ENCODE assay signal across 13 mouse cellular contexts in genomic region chr4:125194722-125195380, GRCm38 (mm10).
DNase-seq lines count a peak whose midpoint lies in the region; ATAC-seq and TF ChIP-seq lines count a peak whose summit lies in the region.
"Had no signal": no experiment of that assay in that cellular context is flagged by ENCODE, and none has a peak within 500 bp of the region (broad histone marks: within the 10 kb centered on the region; RNA-seq: fewer than 3 reads in every experiment).

No protein-coding gene starts in this region.

- 29% methylated on average over 12 of the region's 12 CpGs for WGBS in embryonic facial prominence, embryonic 11.5 days
- 27% methylated on average over 12 of the region's 12 CpGs for WGBS in embryonic facial prominence, embryonic 10.5 days
- 24% methylated on average over 12 of the region's 12 CpGs for WGBS in midbrain, embryonic 12.5 days
- 21% methylated on average over 12 of the region's 12 CpGs for WGBS in midbrain, postnatal 0 days
- 8% methylated on average over 12 of the region's 12 CpGs for WGBS in forebrain, postnatal 0 days
- 41% methylated on average over 12 of the region's 12 CpGs for WGBS in lung, adult 2 months
- 45% methylated on average over 12 of the region's 12 CpGs for WGBS in liver, postnatal 0 days (ENCODE audit: insufficient replicate concordance)

- no peak overlapping the region for H3K27ac ChIP-seq in embryonic facial prominence, embryonic 11.5 days (replicated peaks; ENCODE audit: low read depth, low read length)
- no peak overlapping the region for H3K27ac ChIP-seq in embryonic facial prominence, embryonic 10.5 days (replicated peaks)
- no peak overlapping the region for H3K27ac ChIP-seq in midbrain, embryonic 12.5 days (replicated peaks)
- no peak overlapping the region for H3K27ac ChIP-seq in midbrain, postnatal 0 days (ENCODE audit: low read depth, low read length)
- H3K27ac ChIP-seq in forebrain, postnatal 0 days (ENCODE audit: low read depth, low read length), result peak overlapping the region; percentile 69
- no peak overlapping the region for H3K27ac ChIP-seq in liver, postnatal 0 days (ENCODE audit: low read depth)
- H3K27ac ChIP-seq: embryonic facial prominence, embryonic 13.5 days had no signal

- peaks cover 5% of the 10 kb centered on the region; the same call in 1 of the 2 replicates for H3K27me3 ChIP-seq in embryonic facial prominence, embryonic 11.5 days (ENCODE audit: control insufficient read depth, insufficient read depth, low read length)
- peaks cover 85% of the 10 kb centered on the region for H3K27me3 ChIP-seq in embryonic facial prominence, embryonic 10.5 days (replicated peaks; ENCODE audit: low read depth, poor library complexity, severe bottlenecking)
- peaks cover 50% of the 10 kb centered on the region for H3K27me3 ChIP-seq in midbrain, embryonic 12.5 days
- 0 out of 2 replicates have a peak, but pooled peaks cover 3% of the 10 kb centered on the region for H3K27me3 ChIP-seq in midbrain, postnatal 0 days (ENCODE audit: insufficient read depth, low read length)
- no peaks in the 10 kb centered on the region; the same call in 1 of the 2 replicates for H3K27me3 ChIP-seq in forebrain, postnatal 0 days (ENCODE audit: insufficient read depth, low read length)
- H3K27me3 ChIP-seq in liver, postnatal 0 days (ENCODE audit: insufficient read depth, low read length), result peaks cover 3% of the 10 kb centered on the region; the same call in 1 of the 2 replicates

- TF ChIP-seq EP300 in liver, postnatal 0 days (IDR thresholded peaks at IDR 0.05; ENCODE audit: low read depth), result no peak

- H3K9me3 ChIP-seq in embryonic facial prominence, embryonic 11.5 days (replicated peaks; ENCODE audit: control insufficient read depth, low read length), result no peaks in the 10 kb centered on the region
- H3K9me3 ChIP-seq in embryonic facial prominence, embryonic 10.5 days, result no peaks in the 10 kb centered on the region
- no peaks in the 10 kb centered on the region for H3K9me3 ChIP-seq in midbrain, embryonic 12.5 days
- H3K9me3 ChIP-seq in midbrain, postnatal 0 days (ENCODE audit: low read length), result no peaks in the 10 kb centered on the region
- no peaks in the 10 kb centered on the region for H3K9me3 ChIP-seq in forebrain, postnatal 0 days (ENCODE audit: low read length)
- no peaks in the 10 kb centered on the region for H3K9me3 ChIP-seq in liver, postnatal 0 days (ENCODE audit: low read length)
- H3K9me3 ChIP-seq: embryonic facial prominence, embryonic 13.5 days had no signal

- no peak for TF ChIP-seq POLR2A in lung, adult 2 months (IDR thresholded peaks at IDR 0.05; ENCODE audit: borderline replicate concordance, extremely low read depth, low read depth, low read length)

- no peak overlapping the region for H3K4me3 ChIP-seq in embryonic facial prominence, embryonic 11.5 days (ENCODE audit: low read depth, low read length)
- no peak overlapping the region for H3K4me3 ChIP-seq in embryonic facial prominence, embryonic 10.5 days
- no peak overlapping the region for H3K4me3 ChIP-seq in midbrain, embryonic 12.5 days
- no peak overlapping the region for H3K4me3 ChIP-seq in midbrain, postnatal 0 days (ENCODE audit: low read depth, low read length)
- no peak overlapping the region for H3K4me3 ChIP-seq in forebrain, postnatal 0 days (ENCODE audit: low read depth, low read length)
- no peak overlapping the region for H3K4me3 ChIP-seq in lung, adult 2 months (replicated peaks; ENCODE audit: extremely low read depth, low read depth, low read length)
- H3K4me3 ChIP-seq in liver, postnatal 0 days (ENCODE audit: low read depth, low read length), result no peak overlapping the region
- H3K4me3 ChIP-seq: embryonic facial prominence, embryonic 13.5 days had no signal

- no peaks in the 10 kb centered on the region for H3K36me3 ChIP-seq in embryonic facial prominence, embryonic 11.5 days (replicated peaks; ENCODE audit: control insufficient read depth, insufficient read depth, low read depth, low read length)
- no peaks in the 10 kb centered on the region for H3K36me3 ChIP-seq in embryonic facial prominence, embryonic 10.5 days (replicated peaks)
- no peaks in the 10 kb centered on the region for H3K36me3 ChIP-seq in midbrain, embryonic 12.5 days
- H3K36me3 ChIP-seq in midbrain, postnatal 0 days (ENCODE audit: insufficient read depth, low read length), result no peaks in the 10 kb centered on the region
- no peaks in the 10 kb centered on the region for H3K36me3 ChIP-seq in forebrain, postnatal 0 days (ENCODE audit: insufficient read depth)
- no peaks in the 10 kb centered on the region for H3K36me3 ChIP-seq in liver, postnatal 0 days (replicated peaks; ENCODE audit: insufficient read depth, low read length)
- H3K36me3 ChIP-seq: embryonic facial prominence, embryonic 13.5 days had no signal

- DNase-seq in embryonic facial prominence, embryonic 11.5 days (ENCODE audit: low spot score), result no peak
- no peak for DNase-seq in embryonic facial prominence, embryonic 10.5 days (ENCODE audit: low spot score)
- no peak for DNase-seq in midbrain, postnatal 0 days (ENCODE audit: low spot score)
- peak; percentile 50 for DNase-seq in forebrain, postnatal 0 days
- DNase-seq in right cerebral cortex, postnatal 25 days, result peak; percentile 31
- DNase-seq in lung, adult 2 months, result no peak
- no peak for DNase-seq in liver, postnatal 0 days
- DNase-seq: gastrocnemius, postnatal 10 days; kidney, adult 9 months; lung, embryonic 14.5 days; thymus, adult 18-20 months had no signal

- no peak overlapping the region for H3K9ac ChIP-seq in embryonic facial prominence, embryonic 11.5 days (replicated peaks; ENCODE audit: low read length)
- H3K9ac ChIP-seq in midbrain, embryonic 12.5 days (replicated peaks), result 0 out of 2 replicates have a peak overlapping the region, but pooled peaks have one; percentile 7
- H3K9ac ChIP-seq in midbrain, postnatal 0 days (replicated peaks; ENCODE audit: low read length, poor library complexity, severe bottlenecking), result no peak overlapping the region
- no peak overlapping the region for H3K9ac ChIP-seq in forebrain, postnatal 0 days
- no peak overlapping the region for H3K9ac ChIP-seq in liver, postnatal 0 days (replicated peaks)
- H3K9ac ChIP-seq: embryonic facial prominence, embryonic 13.5 days; lung, embryonic 14.5 days had no signal

- 0 out of 2 replicates have a peak, but pooled peaks have one; percentile 55 for ATAC-seq in embryonic facial prominence, embryonic 11.5 days (replicated peaks; ENCODE audit: insufficient number of reproducible peaks, low FRiP score, low TSS enrichment, low read depth)
- ATAC-seq in midbrain, embryonic 12.5 days (ENCODE audit: low FRiP score, low read depth), result 0 out of 2 replicates have a peak, but pooled peaks have one; percentile 34
- ATAC-seq in midbrain, postnatal 0 days (ENCODE audit: low FRiP score), result no peak
- peak; percentile 73 for ATAC-seq in forebrain, postnatal 0 days
- ATAC-seq in liver, postnatal 0 days, result no peak

- no peaks in the 10 kb centered on the region for H3K4me1 ChIP-seq in embryonic facial prominence, embryonic 11.5 days (ENCODE audit: control insufficient read depth, insufficient read depth, low read length)
- H3K4me1 ChIP-seq in embryonic facial prominence, embryonic 10.5 days, result peaks cover 37% of the 10 kb centered on the region
- peaks cover 29% of the 10 kb centered on the region for H3K4me1 ChIP-seq in midbrain, embryonic 12.5 days
- H3K4me1 ChIP-seq in midbrain, postnatal 0 days (ENCODE audit: insufficient read depth, low read length), result peaks cover 4% of the 10 kb centered on the region; the same call in 1 of the 2 replicates
- peaks cover 20% of the 10 kb centered on the region for H3K4me1 ChIP-seq in forebrain, postnatal 0 days (ENCODE audit: insufficient read depth)
- H3K4me1 ChIP-seq in lung, adult 2 months (ENCODE audit: control insufficient read depth, insufficient read depth, low read length), result no peaks in the 10 kb centered on the region
- H3K4me1 ChIP-seq in liver, postnatal 0 days (ENCODE audit: insufficient read depth), result no peaks in the 10 kb centered on the region

- no peak for TF ChIP-seq CTCF in midbrain, postnatal 0 days (IDR thresholded peaks at IDR 0.05)
- TF ChIP-seq CTCF in forebrain, postnatal 0 days (IDR thresholded peaks at IDR 0.05; ENCODE audit: low read depth), result no peak
- TF ChIP-seq CTCF in lung, adult 2 months (IDR thresholded peaks at IDR 0.05; ENCODE audit: insufficient read depth, low read length), result no peak
- no peak for TF ChIP-seq CTCF in liver, postnatal 0 days (IDR thresholded peaks at IDR 0.05; ENCODE audit: low read depth)

- H3K4me2 ChIP-seq in embryonic facial prominence, embryonic 11.5 days (ENCODE audit: low read depth, low read length), result no peak overlapping the region
- H3K4me2 ChIP-seq in midbrain, embryonic 12.5 days (replicated peaks), result no peak overlapping the region
- no peak overlapping the region for H3K4me2 ChIP-seq in midbrain, postnatal 0 days (ENCODE audit: low read depth, low read length, poor library complexity, severe bottlenecking)
- peak overlapping the region; percentile 13; the same call in 1 of the 2 replicates for H3K4me2 ChIP-seq in forebrain, postnatal 0 days (ENCODE audit: low read depth)
- H3K4me2 ChIP-seq in liver, postnatal 0 days (ENCODE audit: low read depth, low read length), result no peak overlapping the region
- H3K4me2 ChIP-seq: embryonic facial prominence, embryonic 13.5 days; lung, embryonic 14.5 days had no signal

Comparison
In these comparisons a context has a peak if more than half of its experiments do, and no peak if none do; other contexts are left out.
1. ATAC-seq: peak in embryonic facial prominence, embryonic 11.5 days (single experiment), midbrain, embryonic 12.5 days (single experiment) and forebrain, postnatal 0 days (single experiment); none in midbrain, postnatal 0 days (single experiment) and liver, postnatal 0 days (single experiment).
2. DNase-seq: peak in forebrain, postnatal 0 days (single experiment) and right cerebral cortex, postnatal 25 days (single experiment); none in embryonic facial prominence, embryonic 11.5 days (single experiment), embryonic facial prominence, embryonic 10.5 days (single experiment), midbrain, postnatal 0 days (single experiment), lung, adult 2 months (single experiment) and liver, postnatal 0 days (single experiment).